Mouse (Mus musculus) yolk sac, embryonic 10.5 days (tissue): ENCODE data around the gene Nhlrc1.

Experiments
- DNase-seq: peaks from one replicate; pipeline ENCODE4 v3.0.0-alpha.2; 2017; ENCODE audit warnings: low spot score

Gene Nhlrc1

DNA sequence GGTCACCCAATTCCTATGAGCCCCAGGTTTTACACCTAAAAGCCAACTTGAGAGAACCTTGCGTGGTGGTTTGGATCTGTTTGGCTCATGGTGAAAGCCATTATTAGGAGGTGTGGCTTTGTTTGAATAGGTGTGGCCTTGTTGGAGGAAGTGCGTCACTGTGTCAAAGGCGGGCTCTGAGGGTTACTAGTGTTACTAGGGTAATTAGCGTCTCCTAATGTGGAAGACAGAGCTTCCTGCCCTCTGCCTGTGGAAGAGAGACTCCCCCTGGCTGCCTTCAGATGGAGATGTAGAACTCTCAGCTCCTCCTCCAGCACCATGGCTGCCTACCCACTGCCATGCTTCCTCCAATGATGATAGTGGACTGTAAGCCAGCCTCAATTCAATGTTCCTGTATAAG, 13.1 kb downstream of the Nhlrc1 start:
- no peak for DNase-seq

DNA sequence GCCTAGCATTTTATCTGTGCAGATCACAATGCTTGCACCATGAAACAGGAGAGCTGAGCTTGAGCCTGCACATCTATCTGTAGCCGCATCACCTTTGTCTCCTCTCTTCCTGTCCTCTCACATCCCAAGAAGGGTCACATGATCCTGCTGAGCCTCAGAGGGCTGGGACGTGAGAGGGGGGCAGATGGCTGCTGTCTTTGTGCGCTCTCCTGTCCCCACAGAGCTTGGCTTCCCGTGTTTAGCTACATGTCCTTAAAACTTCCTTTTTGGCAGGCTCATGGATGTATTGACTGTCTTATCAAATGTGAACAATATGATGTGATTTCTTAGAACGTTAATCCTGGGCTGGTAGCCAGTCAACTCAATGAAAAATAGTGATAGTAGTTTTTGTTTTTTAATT, 15.2 kb downstream of the Nhlrc1 start:
- no peak for DNase-seq

DNA sequence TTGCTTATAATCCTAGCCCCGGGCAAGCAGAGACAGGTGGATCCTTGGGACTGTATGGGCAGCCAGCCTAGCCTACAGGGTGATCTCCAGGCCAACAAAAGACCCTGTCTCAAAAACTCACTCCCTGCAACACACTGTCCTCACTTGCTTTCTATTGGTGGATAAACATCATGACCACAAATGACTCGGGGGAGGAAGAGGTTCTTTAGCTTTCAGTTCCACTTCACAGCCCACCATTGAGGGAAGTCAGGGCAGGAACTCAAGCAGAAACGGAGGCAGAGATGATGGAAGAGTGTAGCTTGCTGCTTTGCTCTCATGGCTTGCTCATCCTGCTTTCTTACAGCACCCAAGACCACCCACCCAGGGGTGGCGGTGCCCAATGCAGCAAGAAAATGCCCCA, 17.3 kb downstream of the Nhlrc1 start:
- no peak for DNase-seq

DNA sequence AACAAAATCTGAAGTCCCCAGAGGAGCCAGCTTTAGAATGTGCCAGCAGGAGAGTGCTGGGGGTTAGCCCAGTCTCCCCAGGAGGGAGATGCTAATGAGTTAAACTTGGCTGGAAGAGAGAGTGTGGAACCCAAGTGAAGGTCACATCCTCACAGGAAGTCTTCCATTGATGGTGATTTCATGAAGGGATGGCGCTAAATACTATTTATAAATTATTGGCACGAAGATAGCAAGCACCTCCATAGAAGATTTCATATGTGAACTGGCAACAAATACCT, 21.4 kb downstream of the Nhlrc1 start:
- DNase-seq: no peak

DNA sequence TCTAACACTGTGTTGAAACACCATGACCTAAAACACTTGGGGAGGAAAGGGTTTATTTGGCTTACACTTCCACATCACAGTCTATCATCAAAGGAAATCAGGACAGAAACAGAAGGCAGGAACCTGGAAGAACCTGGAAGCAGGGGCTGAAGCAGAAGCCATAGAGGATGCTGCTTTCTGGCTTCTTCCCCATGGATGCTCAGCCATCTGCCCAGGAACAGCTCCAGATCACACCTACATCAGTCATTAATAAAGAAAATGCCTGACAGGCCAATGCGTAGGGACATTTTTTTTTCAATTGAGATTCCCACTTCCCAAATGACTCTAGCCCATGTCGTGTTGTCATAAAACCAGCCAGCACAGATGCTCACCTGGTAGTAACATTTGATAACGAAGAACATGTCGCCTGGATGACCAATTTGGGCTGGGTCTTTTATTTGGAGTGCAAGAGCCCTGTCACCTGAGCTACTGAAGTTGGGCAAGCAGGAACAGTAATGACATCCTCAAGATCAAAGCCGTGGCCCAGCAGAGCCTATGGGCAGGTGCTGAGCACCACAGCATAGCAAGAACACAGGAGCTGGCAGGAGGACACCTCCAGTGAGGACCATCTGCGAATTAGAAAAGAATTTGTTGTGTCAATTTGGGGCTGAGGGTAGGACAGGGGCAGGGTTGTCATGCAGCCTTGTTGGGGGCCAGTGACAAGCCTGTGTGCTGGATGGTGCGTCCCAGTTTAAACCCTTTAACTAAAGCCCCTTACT, 22.0 kb downstream of the Nhlrc1 start:
- no peak for DNase-seq

DNA sequence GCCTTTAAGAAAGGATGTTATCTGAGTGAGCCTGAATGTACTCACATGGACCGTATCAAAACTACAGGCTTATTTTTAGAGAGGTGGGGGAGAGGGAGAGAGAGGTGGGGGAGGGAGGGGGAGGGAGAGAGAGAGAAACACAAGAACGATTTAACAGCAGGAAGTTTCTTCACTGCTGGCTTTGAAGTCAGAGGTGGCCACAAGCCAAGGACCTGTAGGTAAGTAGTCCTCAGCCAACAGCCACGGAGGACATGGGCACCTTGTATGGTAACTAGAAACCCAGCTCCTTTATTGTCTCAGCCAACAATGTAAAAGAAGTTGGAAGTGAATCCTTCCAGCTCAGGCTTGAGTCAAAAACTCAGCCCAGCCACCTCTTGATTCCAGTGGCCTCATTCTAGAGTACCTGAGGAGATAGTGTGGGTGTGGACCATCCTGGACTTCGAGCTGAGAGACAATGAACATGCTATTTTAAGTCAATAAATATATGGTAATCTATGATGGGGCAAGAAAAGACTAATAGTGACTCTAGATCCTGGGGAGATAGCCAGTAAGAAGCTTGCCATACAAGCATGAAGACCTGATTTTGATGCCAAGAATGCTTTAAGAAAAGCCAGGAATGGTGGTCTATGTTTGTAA, 24.2 kb downstream of the Nhlrc1 start:
- DNase-seq: no peak

DNA sequence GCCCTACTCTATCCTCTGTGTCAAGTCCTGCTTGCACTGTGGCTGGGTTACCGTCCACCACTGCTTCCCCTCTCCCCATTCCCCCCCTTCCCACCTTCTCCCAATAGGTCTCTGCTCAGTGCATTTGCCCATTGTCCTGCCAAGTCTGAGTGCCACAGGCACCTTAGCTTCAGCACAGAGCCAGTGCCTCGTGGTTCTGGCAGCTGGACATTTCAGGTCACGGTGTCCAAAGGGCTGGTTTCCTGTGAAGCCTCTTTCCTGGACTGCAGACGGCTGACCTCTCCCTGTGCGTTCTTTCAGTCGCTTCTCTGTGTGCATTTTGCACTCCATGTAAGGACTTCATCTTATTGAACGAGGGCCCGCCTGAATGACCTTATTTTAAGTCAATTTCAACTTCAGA, 26.7 kb downstream of the Nhlrc1 start:
- DNase-seq: no peak

DNA sequence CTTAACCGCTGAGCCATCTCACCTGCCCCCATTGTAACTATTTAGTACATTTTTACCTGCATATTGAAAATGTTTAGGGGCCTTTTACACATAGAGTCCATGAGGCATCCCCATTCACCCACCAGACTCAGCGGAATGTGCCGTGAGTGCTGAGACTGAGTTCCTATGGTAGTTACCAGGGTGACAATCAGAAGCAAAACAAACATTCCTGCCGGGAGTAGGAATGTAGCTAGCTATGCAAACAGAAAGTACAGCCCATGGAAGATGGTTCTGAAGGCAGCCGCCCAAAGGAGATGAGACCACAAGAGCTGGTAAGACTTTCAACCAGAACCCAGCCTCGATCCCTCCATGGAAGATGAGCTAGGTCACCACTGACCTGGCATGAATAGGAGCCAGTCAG, 28.4 kb downstream of the Nhlrc1 start:
- DNase-seq: peak; percentile 19

DNA sequence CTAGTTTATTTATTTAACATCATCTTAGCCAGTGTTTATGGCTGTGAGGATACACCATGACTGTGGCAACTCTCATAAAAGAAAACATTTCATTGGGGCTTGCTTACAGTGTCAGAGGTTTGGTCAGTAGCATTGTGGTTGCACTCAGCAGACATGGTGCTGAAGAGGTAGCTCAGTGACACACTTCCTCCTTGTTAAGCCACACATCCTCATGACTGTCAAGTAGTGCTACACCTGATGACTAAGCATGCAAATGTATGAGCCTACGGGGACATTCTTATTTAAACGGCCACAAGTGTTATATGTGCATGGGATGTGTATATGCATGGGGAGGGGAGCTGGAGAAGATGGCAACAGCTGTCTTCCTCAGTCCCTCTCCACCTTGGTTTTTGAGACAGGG, 30.8 kb downstream of the Nhlrc1 start:
- no peak for DNase-seq

DNA sequence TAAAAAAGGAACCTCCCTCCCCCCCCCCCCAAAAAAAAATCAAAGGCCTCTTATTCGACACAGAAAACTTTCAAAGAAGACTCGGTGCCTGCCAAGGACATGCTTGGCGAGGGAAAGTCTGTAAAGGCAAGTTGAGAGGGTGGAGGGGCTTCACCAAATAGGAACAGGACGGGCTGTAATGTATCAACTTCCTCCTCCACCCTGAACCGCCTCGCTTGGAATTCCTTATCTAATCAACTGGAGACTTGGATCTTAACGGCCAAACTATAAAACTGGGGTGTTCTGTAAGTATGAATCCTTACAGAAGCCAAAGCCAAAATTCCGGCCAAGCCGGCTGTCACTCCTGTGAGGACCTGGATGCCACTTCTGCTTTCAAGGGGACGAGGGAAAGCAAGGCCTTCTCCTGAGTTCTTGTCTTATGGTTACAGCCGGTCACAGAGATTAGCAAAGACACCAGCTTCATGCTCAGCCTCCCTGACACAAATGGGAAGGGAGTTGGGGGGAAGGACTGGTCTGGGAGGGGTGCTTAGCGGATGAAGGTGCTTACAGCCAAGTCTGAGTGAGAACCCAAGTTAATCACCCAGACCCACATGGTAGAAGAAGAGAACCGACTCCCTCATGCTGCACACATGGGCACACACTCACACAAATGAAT, 34.7 kb downstream of the Nhlrc1 start:
- DNase-seq: no peak

DNA sequence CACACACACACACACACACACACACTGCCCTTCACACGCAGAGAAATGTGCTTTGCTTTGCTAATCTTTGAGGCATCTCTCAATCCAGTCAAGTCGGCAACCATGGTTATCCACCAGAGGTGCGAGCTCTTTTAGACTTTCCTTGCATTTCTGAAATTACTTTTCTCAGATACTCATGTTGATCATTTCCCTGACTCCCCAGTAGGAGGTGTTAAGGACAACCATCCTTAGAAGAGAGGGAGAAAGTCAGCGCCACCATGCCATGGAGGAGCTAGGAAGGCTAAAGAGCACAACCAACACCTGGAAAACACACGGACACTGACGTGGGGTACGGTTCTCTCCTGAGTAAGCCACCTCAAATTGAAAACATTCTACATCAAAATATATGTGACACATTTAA, 38.1 kb downstream of the Nhlrc1 start:
- no peak for DNase-seq

DNA sequence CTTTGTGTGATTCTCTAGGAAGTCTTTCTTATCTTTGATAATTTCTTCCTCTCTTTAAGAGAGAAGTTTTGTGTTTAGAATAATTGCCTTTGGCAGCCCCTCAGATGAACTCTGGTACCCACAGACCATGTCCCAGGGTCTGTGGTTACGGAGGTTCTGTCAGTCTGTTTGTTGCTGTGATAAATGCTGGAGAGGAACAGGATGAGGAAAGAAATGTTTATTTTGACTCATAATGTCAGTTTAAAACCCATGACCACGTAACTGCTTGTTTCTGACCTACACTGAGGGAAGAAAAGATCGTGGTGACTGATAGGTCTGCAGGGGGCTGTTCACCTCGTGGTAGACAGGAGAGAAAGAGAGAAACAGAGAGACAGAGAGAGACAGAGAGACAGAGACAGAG, 38.7 kb downstream of the Nhlrc1 start:
- DNase-seq: no peak

DNA sequence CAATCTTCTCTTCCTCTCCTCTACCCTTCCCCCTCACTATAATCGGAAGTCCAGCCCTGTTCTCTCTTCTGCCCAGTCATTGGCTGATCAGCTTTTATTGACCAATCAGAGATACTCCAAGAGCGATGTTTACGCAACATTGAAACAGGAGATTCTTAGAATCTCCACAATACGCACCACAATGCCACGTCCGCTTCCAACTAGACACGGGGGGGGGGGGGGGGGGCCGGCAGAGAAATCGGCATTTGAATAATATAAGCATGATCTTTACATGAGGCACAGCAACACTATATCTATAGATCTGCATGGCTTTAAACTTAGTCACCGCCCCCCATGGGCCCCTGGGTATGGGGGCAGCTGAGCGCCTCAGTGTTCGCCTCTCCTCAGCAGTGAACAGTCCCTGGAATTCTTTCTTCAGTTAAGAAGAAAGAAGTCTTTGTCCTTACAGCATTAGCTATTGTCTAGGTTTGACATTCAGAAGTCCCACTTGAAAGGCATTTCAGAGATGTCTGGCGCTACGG, 39.6 kb downstream of the Nhlrc1 start:
- no peak for DNase-seq

DNA sequence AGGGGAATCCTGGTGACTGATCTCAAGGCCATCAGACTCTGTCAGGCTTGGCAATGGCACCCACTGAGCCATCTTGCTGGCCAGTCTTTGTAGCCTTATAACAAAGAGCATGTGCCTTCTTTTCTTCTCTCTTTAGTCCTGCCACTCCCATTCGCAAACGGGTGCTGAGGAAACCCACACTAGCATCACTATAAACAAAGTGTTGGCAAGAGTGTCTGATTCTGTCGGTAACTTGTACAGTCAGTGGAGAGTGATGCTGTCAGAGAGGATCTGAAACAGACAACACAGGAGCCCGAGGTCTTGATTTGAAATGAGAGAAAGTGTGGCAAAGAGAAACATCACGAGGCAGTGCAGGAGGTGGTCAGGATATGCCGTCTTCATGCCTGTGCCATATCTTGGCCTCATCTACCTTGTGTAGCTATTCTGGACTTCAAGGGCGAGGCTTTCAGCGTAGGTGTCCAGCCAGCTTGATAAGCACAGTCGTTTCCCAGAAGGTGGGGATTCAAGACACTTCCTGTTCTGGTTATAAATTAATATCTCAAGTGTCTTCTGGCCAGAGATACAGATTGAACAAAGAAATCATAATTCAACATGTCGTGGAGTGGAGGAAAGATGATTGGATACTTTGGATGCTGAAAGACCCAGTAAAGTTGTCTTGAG, 44.2 kb downstream of the Nhlrc1 start:
- no peak for DNase-seq

DNA sequence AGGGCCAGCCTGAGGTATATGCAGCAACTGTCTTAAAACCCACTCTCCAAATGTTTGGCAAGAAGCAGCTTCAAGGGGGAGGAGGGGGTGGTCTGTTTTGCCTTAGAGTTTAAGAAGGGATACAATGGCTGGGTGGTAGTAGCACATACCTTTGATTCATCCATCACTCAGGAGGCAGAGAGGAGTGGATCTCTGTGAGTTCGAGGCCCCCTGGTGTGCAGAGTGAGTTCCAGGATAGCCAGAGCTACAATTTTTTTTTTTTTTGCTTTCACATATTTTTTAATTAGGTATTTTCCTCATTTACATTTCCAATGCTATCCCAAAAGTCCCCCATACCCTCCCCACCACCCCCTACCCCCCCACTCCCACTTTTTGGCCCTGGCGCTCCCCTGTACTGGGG, 46.0 kb downstream of the Nhlrc1 start:
- DNase-seq: no peak

DNA sequence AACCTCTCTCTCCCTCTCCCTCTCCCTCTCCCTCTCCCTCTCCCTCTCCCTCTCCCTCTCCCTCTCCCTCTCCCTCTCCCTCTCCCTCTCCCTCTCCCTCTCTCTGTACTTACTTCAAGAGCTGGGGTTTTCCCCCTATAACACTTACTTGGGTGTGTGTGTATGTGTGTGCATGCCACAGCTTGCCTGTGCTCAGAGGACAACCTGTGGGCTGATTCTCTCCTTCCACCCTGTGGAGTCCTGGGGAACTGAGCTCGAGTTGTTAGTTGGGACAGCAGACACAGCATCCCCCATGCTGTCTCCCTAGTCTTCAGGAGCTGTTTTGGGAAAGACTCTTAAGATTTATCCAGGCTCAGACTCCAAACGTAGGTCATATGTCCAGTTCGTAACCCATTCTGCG, 47.3 kb downstream of the Nhlrc1 start:
- no peak for DNase-seq
